Mouse (Mus musculus) 416B (cell line): ENCODE data around the gene Ncor1.
"Not testable (repeated sequence)": the region's sequence is repeated elsewhere in the genome, so short reads cannot be mapped to it uniquely, and the experiment has no call there.

ENCODE experiments used
- DNase-seq: peaks from one replicate; pipeline ENCODE4 v3.0.0; 2011; ENCODE audit warnings: low read depth

Gene Ncor1

GRCm38 (mm10) chr11:62458780-62459179 is 439 bp upstream of the Ncor1 start:
- no peak for DNase-seq

GRCm38 (mm10) chr11:62457891-62458270 is 460 bp downstream of the Ncor1 start:
- DNase-seq, result no peak

- DNase-seq, result peak; percentile 89
Measured at GRCm38 (mm10) chr11:62457241-62457890, 975 bp downstream of the Ncor1 start.

- peak; percentile 82 for DNase-seq
Measured at GRCm38 (mm10) chr11:62456483-62457172, 1.7 kb downstream of the Ncor1 start.

GRCm38 (mm10) chr11:62456021-62456482 is 2.3 kb downstream of the Ncor1 start:
- no peak for DNase-seq

GRCm38 (mm10) chr11:62455193-62455592 is 3.1 kb downstream of the Ncor1 start:
- peak; percentile 26 for DNase-seq

GRCm38 (mm10) chr11:62448971-62449370 is 9.4 kb downstream of the Ncor1 start:
- no peak for DNase-seq

- DNase-seq, result no peak
Measured at GRCm38 (mm10) chr11:62445799-62446198, 12.5 kb downstream of the Ncor1 start.

- no peak for DNase-seq
Measured at GRCm38 (mm10) chr11:62440670-62441315, 17.5 kb downstream of the Ncor1 start.

- DNase-seq, result no peak
Measured at GRCm38 (mm10) chr11:62432211-62432610, 26.1 kb downstream of the Ncor1 start.

- DNase-seq, result peak; percentile 50
Measured at GRCm38 (mm10) chr11:62427105-62427504, 31.2 kb downstream of the Ncor1 start.

- no peak for DNase-seq
Measured at GRCm38 (mm10) chr11:62426266-62426665, 32.1 kb downstream of the Ncor1 start.

GRCm38 (mm10) chr11:62424525-62424924 is 33.8 kb downstream of the Ncor1 start:
- no peak for DNase-seq

GRCm38 (mm10) chr11:62415026-62415425 is 43.3 kb downstream of the Ncor1 start:
- DNase-seq, result no peak

- no peak for DNase-seq
Measured at GRCm38 (mm10) chr11:62409611-62410010, 48.7 kb downstream of the Ncor1 start.

GRCm38 (mm10) chr11:62408848-62409247 is 49.5 kb downstream of the Ncor1 start:
- DNase-seq, result no peak

GRCm38 (mm10) chr11:62396405-62396804 is 61.9 kb downstream of the Ncor1 start:
- DNase-seq, result peak; percentile 68

- DNase-seq, result no peak
Measured at GRCm38 (mm10) chr11:62388331-62388679, 70.0 kb downstream of the Ncor1 start.

- peak; percentile 40 for DNase-seq
Measured at GRCm38 (mm10) chr11:62387608-62388330, 70.6 kb downstream of the Ncor1 start.

- not testable (repeated sequence) for DNase-seq
Measured at GRCm38 (mm10) chr11:62377202-62377851, 81.0 kb downstream of the Ncor1 start.

GRCm38 (mm10) chr11:62371776-62372175 is 86.6 kb downstream of the Ncor1 start:
- DNase-seq, result no peak

- no peak for DNase-seq
Measured at GRCm38 (mm10) chr11:62369924-62370323, 88.4 kb downstream of the Ncor1 start.
